Mouse (Mus musculus) liver, embryonic 16.5 days (tissue): ENCODE measurements around the gene F2rl2. TPM values are rescaled to one million over a fixed set of nuclear protein-coding genes. Genes with fewer than 3 reads are reported as not detected.

Experiments used
- ATAC-seq: fragments of 200-750 bp; cut with Nextera tagmentation; 2 replicates; pipeline ENCODE4 v1.8.0; 2017; ENCODE audit warnings: low read depth, mild to moderate bottlenecking, moderate number of reproducible peaks, moderate library complexity
- H3K27ac ChIP-seq: fragments of 300-500 bp; sonication (generic); 2 replicates; pipeline ENCODE4 v1.5.1; 2014; ENCODE audit warnings: mild to moderate bottlenecking, low read length
- H3K27me3 ChIP-seq: fragments of 300-500 bp; sonication (generic); 2 replicates; pipeline ENCODE4 v1.6.1; 2014; ENCODE audit warnings: low read depth, low read length, mixed read lengths; ENCODE audit not compliant: control insufficient read depth, insufficient read depth
- H3K36me3 ChIP-seq: fragments of 300-500 bp; sonication (generic); 2 replicates; pipeline ENCODE4 v1.6.1; 2014; ENCODE audit warnings: mild to moderate bottlenecking; ENCODE audit not compliant: control insufficient read depth, insufficient read depth
- H3K4me1 ChIP-seq: fragments of 300-500 bp; sonication (generic); 2 replicates; pipeline ENCODE4 v1.6.1; 2014; ENCODE audit warnings: low read depth, low read length, mixed read lengths; ENCODE audit not compliant: control insufficient read depth
- H3K4me2 ChIP-seq: fragments of 300-500 bp; sonication (generic); 2 replicates; pipeline ENCODE4 v1.6.1; 2014; ENCODE audit warnings: low read depth, low read length, mixed read lengths
- H3K4me3 ChIP-seq: fragments of 300-500 bp; sonication (generic); 2 replicates; pipeline ENCODE4 v1.5.1; 2014; ENCODE audit warnings: low read depth, mild to moderate bottlenecking, low read length
- H3K9ac ChIP-seq: fragments of 300-500 bp; sonication (generic); 2 replicates; pipeline ENCODE4 v1.6.1; 2014; ENCODE audit warnings: low read depth, low read length
- H3K9me3 ChIP-seq: fragments of 300-500 bp; sonication (generic); replicated peaks from 2 replicates; pipeline ENCODE4 v1.6.1; 2016; ENCODE audit warnings: low read length; ENCODE audit not compliant: control insufficient read depth
- WGBS: fragments of 180-500 bp; shearing (Covaris S2); extraction: QIAGEN DNeasy Blood & Tissue Kit; methylation state at CpG from one replicate; pipeline ENCODE4 v1.1.7; 2014; ENCODE audit not compliant: insufficient replicate concordance; 5-methylcytosine and 5-hydroxymethylcytosine counted together
- polyA plus RNA-seq: library from polyadenylated mRNA; unstranded; fragments of >200 nt; fragmentation: Nextera tagmentation; extraction: Ambion mirVana; gene quantifications from 2 replicates; pipeline ENCODE4 v1.2.1, GENCODE M21; 2015

The F2rl2 gene
- 7.3 and 9.3 TPM in 2 replicates for polyA plus RNA-seq

GRCm38 (mm10) chr13:95696654-95697163, at the start of gene F2rl2:
TSS of gene F2rl2 (plus strand) at chr13:95696853.
- no peak within 1 kb of the TSS; the same call in 1 of the 2 replicates for H3K9ac ChIP-seq
- H3K4me1 ChIP-seq: peaks cover 11% of the 10 kb centered on the region
- WGBS: 27% methylated on average over 4 of the region's 4 CpGs
- no peak within 1 kb of the TSS for H3K4me3 ChIP-seq
- H3K4me2 ChIP-seq: no peak within 1 kb of the TSS
- peak within 1 kb of the TSS; percentile 13; the same call in 1 of the 2 replicates for H3K27ac ChIP-seq
- peak; percentile 37 for ATAC-seq
- H3K9me3 ChIP-seq: no peaks in the 10 kb centered on the region
- no peaks in the 10 kb centered on the region for H3K27me3 ChIP-seq
- no peaks in the 10 kb centered on the region for H3K36me3 ChIP-seq

DNA sequence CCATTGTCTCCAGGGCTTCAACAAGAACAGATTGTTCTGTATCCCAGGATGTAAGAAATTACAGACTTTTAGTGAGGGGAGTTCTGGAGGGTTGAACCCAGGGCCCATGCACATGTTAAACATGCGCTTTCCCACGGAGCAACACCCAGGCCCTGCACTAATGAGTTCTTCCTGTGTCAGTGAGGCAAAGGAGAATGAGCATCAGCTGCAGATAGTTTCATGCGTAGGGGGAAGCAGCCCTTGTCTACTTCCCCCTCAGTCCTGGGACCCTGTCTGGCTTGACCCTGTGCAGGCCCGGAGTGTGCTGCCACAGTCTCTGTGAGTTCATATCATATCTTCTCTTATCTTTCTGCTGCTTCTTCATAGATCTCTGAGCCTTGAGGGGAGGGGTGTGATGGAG, 49.4 kb upstream of the F2rl2 start:
- Histone ChIP-seq H3K9ac (no peak overlapping the region), H3K4me3 (no peak overlapping the region), H3K4me2 (no peak overlapping the region), H3K27me3 (no peaks in the 10 kb centered on the region), H3K27ac (no peak overlapping the region), H3K36me3 (peaks cover 27% of the 10 kb centered on the region), H3K4me1 (no peaks in the 10 kb centered on the region), H3K9me3 (no peaks in the 10 kb centered on the region)
- WGBS: 50% methylated on average over 4 of the region's 4 CpGs
- peak; percentile 37; the same call in 1 of the 2 replicates for ATAC-seq

GRCm38 (mm10) chr13:95649941-95650340, 46.7 kb upstream of the F2rl2 start:
- H3K27me3 ChIP-seq: no peaks in the 10 kb centered on the region
- H3K4me2 ChIP-seq: no peak overlapping the region
- peaks cover 12% of the 10 kb centered on the region for H3K36me3 ChIP-seq
- H3K27ac ChIP-seq: no peak overlapping the region
- no peaks in the 10 kb centered on the region for H3K4me1 ChIP-seq
- no peaks in the 10 kb centered on the region for H3K9me3 ChIP-seq
- 84% methylated on average over 3 of the region's 3 CpGs for WGBS
- H3K4me3 ChIP-seq: no peak overlapping the region
- ATAC-seq: no peak
- H3K9ac ChIP-seq: no peak overlapping the region

DNA sequence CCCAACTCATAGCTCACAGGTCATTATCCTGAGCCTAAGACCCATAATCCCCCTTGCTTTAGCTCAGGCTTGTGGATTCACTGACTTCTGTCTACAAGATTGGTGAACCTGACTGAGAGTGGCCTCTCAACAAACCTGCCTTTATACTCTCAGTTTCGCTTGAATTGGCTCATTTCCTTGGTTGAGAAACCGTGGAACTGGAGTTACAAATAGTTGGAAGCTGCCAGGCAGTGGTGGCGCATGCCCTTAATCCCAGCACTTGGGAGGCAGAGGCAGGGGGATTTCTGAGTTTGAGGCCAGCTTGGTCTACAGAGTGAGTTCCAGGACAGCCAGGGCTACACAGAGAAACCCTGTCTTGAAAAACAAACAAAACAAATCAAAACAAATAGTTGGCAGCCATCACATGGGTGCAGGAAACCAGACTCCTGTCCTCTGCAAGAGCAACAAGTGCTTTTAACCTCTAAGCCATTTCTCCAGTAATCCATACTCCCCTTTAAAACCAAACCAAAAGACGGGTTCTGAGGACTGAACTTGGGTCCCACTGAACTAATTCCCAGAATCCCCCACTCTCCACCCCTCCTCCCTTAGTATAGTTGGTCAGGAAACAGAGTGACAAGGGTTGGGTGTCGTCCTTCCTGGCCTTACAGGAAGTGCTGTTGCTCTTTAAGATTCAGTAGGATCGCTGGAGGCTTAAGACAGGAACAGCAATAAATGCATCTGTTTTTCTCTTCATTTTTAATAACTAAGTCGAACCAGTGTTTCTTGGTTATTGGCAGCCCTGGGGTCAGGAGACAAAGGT, 44.6 kb upstream of the F2rl2 start:
- H3K9ac ChIP-seq: no peak overlapping the region
- peaks cover 10% of the 10 kb centered on the region; the same call in 1 of the 2 replicates for H3K36me3 ChIP-seq
- H3K4me2 ChIP-seq: no peak overlapping the region
- WGBS: 55% methylated on average over 7 of the region's 7 CpGs
- no peak for ATAC-seq
- no peak overlapping the region for H3K27ac ChIP-seq
- no peaks in the 10 kb centered on the region for H3K9me3 ChIP-seq
- H3K4me1 ChIP-seq: peaks cover 1% of the 10 kb centered on the region; the same call in 1 of the 2 replicates
- no peak overlapping the region for H3K4me3 ChIP-seq
- no peaks in the 10 kb centered on the region for H3K27me3 ChIP-seq

- Histone ChIP-seq H3K4me2 (no peak overlapping the region), H3K9me3 (no peaks in the 10 kb centered on the region), H3K36me3 (peaks cover 25% of the 10 kb centered on the region), H3K4me3 (no peak overlapping the region), H3K27ac (no peak overlapping the region), H3K4me1 (peaks cover 7% of the 10 kb centered on the region), H3K27me3 (no peaks in the 10 kb centered on the region), H3K9ac (no peak overlapping the region)
- 32% methylated on average over 4 of the region's 4 CpGs for WGBS
- ATAC-seq: no peak
These were observed 43.0 kb upstream of the F2rl2 start for GRCm38 (mm10) chr13:95653696-95654095.

DNA sequence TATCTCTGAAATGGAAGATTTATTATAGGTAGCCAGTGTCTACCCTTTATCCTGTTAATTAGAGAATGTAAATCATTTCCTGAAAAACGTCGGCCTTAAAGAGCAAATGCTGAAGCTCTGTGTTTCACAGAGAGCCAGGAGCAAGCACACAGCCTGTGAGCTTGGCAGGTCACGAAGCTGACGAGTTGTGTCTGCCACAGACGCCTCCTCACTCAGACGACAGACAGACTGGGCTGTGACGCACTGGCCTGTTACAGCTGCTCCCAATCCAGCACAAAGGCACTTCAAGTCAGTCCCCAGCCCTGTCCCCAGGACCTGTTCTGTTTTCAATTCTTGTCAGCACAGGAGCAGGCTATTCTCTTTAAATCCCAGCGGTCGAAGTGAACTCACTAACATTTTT, 41.4 kb upstream of the F2rl2 start:
- Histone ChIP-seq H3K36me3 (peaks cover 40% of the 10 kb centered on the region), H3K4me1 (peaks cover 7% of the 10 kb centered on the region), H3K9me3 (no peaks in the 10 kb centered on the region), H3K4me3 (no peak overlapping the region), H3K9ac (no peak overlapping the region), H3K27ac (no peak overlapping the region), H3K4me2 (no peak overlapping the region), H3K27me3 (no peaks in the 10 kb centered on the region)
- no peak for ATAC-seq
- WGBS: 55% methylated on average over 9 of the region's 9 CpGs

- H3K9me3 ChIP-seq: no peaks in the 10 kb centered on the region
- WGBS: 19% methylated on average over 9 of the region's 9 CpGs
- no peak overlapping the region for H3K9ac ChIP-seq
- H3K36me3 ChIP-seq: peaks cover 56% of the 10 kb centered on the region
- H3K4me3 ChIP-seq: no peak overlapping the region
- H3K27me3 ChIP-seq: no peaks in the 10 kb centered on the region
- ATAC-seq: peak; percentile 80
- peak overlapping the region; percentile 37; the same call in 1 of the 2 replicates for H3K27ac ChIP-seq
- H3K4me1 ChIP-seq: peaks cover 7% of the 10 kb centered on the region
- no peak overlapping the region for H3K4me2 ChIP-seq
These were observed 39.5 kb upstream of the F2rl2 start for GRCm38 (mm10) chr13:95657171-95657570.

GRCm38 (mm10) chr13:95659432-95659831, 37.2 kb upstream of the F2rl2 start:
- H3K4me1 ChIP-seq: peaks cover 7% of the 10 kb centered on the region

GRCm38 (mm10) chr13:95663834-95664233, 32.8 kb upstream of the F2rl2 start:
- no peaks in the 10 kb centered on the region for H3K27me3 ChIP-seq
- H3K27ac ChIP-seq: no peak overlapping the region
- no peak for ATAC-seq
- H3K9me3 ChIP-seq: no peaks in the 10 kb centered on the region
- no peak overlapping the region for H3K9ac ChIP-seq
- no peak overlapping the region for H3K4me3 ChIP-seq
- WGBS: 92% methylated on average over 4 of the region's 4 CpGs
- H3K4me2 ChIP-seq: no peak overlapping the region
- no peaks in the 10 kb centered on the region for H3K4me1 ChIP-seq
- peaks cover 76% of the 10 kb centered on the region for H3K36me3 ChIP-seq

More at GRCm38 (mm10) chr13:95659432-95659831, 37.2 kb upstream of the F2rl2 start:
- H3K9me3 ChIP-seq: no peaks in the 10 kb centered on the region
- no peak overlapping the region for H3K4me2 ChIP-seq
- 82% methylated on average over 7 of the region's 7 CpGs for WGBS
- no peak overlapping the region for H3K4me3 ChIP-seq
- peaks cover 76% of the 10 kb centered on the region for H3K36me3 ChIP-seq
- H3K27ac ChIP-seq: no peak overlapping the region
- H3K9ac ChIP-seq: no peak overlapping the region
- H3K27me3 ChIP-seq: no peaks in the 10 kb centered on the region
- ATAC-seq: no peak
